Mouse (Mus musculus) T-cell, adult 2 months (primary cell): ENCODE measurements around the gene Emc4.

Experiments used
- DNase-seq: peaks from one replicate; pipeline ENCODE4 v3.0.0; 2022; ENCODE audit warnings: low spot score

Gene Emc4

GRCm38 (mm10) chr2:112367726-112368673 is at the start of gene Emc4:
TSS of gene Emc4 (minus strand) at chr2:112368027.
- peak; percentile 84 for DNase-seq

GRCm38 (mm10) chr2:112407030-112407429 is 39.2 kb upstream of the Emc4 start:
- DNase-seq: no peak

DNA sequence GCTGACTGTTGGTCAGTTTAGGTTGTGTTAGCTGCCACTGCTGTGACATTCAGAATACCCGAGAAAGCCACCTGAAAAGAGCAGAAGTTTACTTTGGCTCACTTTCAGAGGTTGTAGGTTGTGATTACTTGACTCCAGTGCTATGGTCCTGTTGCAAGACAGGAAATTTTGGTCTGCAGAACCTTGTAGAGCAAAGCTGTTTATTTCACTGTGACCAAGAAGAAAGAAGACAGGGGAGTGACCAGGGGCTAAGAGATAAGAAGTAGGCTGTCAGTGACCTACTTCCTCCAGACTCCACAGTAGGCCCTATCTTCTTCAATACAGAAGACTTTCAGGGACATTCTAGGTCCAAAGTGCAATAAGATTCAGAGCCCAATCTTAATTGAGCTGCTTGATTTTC is 28.8 kb upstream of the Emc4 start:
- DNase-seq: no peak

DNA sequence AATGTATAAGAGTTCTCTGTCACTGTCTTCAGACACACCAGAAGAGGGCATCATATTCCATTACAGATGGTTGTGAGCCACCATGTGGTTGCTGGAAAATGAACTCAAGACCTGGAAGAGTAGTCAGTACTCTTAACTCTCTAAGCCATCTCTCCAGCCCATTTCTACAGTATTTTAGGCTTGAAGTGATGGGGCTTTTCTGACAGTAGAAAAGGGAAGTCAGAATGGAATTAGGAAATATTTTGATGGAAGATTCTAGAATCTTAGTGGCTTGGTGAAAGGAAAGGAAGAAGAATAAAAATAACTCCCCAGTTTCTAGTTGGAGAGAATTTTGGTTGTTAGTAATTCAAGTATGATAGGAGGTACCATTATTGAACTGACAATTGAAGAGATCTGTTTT is 26.1 kb upstream of the Emc4 start:
- DNase-seq: no peak

- DNase-seq: no peak
These were observed 24.9 kb upstream of the Emc4 start for GRCm38 (mm10) chr2:112392689-112393088.

DNA sequence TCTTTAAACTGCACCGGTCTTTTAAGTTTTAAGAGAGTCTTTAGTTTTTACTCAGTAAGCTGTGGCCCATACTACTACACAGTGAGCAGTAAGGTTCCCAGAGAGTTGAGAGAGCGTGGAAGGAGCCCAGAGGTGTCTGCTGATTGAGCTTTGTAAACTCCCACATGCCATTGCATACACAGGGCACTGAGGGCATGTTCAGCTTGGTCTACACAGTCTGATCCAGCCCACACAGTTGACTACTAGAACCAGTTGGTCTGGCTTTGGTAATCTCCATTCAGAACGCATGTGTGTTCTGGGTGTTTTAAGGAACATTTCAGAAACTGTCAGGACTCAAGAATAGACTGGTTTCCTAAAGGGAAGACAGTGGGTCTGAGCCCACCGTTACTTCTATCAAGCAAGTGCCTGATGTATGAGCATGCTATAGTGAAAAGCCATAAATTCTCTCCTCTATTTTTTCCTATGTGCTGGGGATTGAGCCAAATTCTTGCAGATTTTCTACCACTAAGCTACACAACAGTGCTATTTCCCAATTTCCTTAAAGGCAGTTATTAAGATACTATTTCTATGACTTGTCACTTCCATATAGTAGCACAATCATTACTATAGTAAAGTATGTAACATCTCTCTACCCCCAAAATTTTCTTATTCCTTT is 23.6 kb upstream of the Emc4 start:
- no peak for DNase-seq

DNA sequence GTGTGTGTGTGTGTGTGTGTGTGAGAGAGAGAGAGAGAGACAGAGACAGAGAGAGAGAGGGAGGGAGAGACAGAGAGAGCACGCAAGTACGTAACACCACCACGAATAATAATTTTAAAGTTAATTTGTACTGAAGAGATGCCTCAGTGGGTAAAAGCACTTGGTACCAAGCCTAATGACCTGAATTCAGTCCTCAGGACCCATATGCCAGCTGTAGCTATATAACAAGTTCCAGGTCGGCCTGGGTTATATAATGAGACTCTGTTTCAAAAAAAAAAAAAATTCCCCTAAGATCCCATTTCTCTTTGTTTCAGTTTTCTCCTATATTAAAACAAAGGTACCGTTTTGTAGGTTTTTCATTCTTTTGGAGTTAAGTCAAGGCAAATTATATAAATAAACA is 23.0 kb upstream of the Emc4 start:
- DNase-seq: no peak

- DNase-seq: no peak
These were observed 13.4 kb upstream of the Emc4 start for GRCm38 (mm10) chr2:112381219-112381618.

DNA sequence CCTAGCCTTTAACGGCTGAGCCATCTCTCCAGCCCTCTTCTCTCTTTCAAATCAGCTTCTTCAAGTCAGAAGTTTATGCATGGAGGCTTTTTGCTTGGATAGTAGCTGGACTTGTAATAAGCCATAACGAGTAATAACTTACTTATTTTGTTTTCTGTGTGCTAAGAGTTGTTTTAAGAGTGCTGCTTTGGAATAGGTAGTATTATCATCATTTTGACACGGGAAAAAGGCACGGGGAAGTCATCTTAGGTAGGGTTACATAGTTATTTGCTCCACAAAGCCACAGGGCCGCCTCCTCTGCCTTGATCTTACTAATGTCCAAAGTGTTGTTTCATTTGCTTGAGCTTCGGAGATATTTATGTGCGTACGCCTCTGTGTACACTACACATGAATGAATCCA is 12.3 kb upstream of the Emc4 start:
- no peak for DNase-seq

GRCm38 (mm10) chr2:112378973-112379898 is 11.4 kb upstream of the Emc4 start, which contains the start of gene Katnbl1:
TSS of gene Katnbl1 (plus strand) at chr2:112379211.
- peak; percentile 93 for DNase-seq

DNA sequence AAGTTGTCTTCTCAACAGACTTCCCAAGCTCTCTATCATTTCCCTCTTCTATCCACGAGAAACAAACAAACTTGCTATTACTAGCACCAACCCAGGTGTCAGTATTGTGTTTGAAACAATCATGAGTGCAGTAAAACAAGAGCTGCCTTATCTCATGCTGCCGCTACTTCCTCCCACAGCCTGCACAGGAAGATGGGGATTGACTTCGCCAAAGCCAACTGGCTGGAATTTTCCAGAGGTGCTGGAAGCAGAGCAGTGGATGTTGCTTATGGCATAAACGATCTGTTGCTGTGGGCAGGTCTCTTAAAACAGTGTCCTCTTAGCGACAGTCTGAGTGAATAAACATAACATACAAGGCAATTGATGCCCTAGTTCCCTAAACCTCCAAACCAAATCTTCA is 6.8 kb upstream of the Emc4 start:
- DNase-seq: no peak

GRCm38 (mm10) chr2:112373141-112373540 is 5.3 kb upstream of the Emc4 start:
- DNase-seq: no peak

GRCm38 (mm10) chr2:112369941-112370340 is 2.1 kb upstream of the Emc4 start:
- no peak for DNase-seq

DNA sequence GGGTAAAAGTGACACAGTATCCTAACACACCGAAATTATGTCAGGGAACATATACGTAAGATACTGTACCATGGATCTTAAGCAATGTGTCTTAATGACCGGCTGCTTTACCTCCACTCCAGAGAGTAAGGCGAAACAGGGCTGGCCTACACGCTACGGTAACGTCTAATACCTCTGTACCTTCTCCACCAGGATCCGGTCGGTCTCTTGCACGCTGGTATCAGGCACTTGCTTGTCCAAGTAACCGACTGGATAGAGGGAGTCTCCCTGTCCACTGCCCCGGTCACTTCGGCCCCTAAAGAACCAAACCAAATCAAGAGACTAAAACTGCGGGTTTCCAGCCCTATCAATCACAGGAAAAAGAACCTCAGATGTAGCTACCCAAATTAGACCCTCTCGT is 605 bp downstream of the Emc4 start:
- DNase-seq: no peak

DNA sequence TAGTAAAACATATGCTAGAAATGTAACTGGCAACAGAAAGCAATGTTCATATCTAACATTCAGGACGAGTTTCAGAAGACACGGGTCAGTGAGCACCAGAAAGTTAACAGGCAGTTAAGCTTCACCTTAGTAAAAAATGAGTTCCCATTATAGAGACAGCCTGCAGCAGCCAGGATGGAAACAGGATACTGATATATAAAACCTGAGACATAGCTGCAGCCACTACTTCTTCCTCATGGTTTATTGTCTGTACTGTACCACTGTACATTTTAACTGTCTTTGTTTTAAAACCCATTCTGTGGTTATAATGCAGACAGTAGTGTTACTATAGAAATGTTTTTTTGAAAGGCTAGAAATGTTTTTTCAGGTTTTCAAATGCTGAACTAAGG is 7.1 kb downstream of the Emc4 start:
- no peak for DNase-seq

GRCm38 (mm10) chr2:112360012-112360780 is 7.6 kb downstream of the Emc4 start:
- DNase-seq: no peak

GRCm38 (mm10) chr2:112359611-112360010 is 8.2 kb downstream of the Emc4 start:
- no peak for DNase-seq

DNA sequence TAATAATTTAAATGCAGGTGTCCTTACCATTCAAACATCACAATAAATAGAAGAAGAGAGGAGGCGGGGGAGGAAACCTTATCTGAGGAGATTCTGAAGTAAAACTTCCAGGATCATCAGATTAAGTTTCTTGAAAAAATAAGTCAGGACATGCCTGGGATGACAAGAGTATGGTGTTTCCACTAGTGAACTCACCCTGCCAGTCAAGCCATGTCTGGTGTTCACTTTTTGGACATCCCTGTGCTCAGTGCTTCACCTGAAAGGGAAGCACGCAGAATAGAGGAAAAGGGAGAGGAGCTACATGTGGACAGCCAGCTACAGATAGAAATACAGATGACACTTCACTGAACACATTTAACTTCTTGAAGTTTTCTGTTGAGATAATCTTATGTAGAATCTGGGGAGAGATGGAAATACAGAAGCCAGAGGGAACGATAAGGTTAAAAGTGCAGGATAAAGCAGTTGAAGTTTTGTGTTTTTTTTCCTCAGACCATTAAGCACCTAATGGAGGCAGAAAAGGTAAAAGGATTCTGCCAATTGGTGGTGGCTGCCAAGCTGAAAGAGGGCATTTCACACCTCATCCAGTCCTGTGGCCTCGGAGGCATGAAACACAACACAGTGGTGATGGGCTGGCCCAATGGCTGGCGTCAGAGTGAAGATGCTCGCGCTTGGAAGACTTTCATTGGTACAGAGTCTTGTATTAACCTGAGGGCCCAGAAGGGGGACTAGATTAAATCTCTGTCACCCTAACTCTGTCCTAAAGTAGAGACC is 14.0 kb downstream of the Emc4 start:
- DNase-seq: no peak

DNA sequence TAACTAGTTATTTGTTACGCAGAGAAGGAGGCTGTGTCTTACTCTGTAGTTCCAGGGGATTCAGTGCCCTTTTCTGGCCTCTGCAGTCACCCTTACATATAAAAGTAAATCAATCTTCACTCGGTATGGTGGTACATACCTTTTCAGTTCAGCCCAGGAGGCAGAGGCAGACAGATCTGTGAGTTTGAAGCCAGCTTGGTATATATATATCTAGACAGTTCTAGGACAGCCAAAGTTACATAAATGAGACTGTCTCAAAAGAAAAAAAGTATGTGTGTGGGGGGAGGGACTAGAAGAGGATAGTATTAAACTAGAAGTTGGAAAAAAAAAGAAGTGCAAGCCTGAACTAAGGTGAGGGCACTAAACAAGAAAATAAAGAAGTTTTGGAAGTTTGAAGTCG is 19.6 kb downstream of the Emc4 start:
- no peak for DNase-seq

GRCm38 (mm10) chr2:112341117-112341516 is 26.7 kb downstream of the Emc4 start:
- no peak for DNase-seq

- no peak for DNase-seq
These were observed 28.1 kb downstream of the Emc4 start for GRCm38 (mm10) chr2:112339736-112340135.
